Mouse (Mus musculus) bone marrow macrophage, adult 2 months (primary cell): ENCODE data around the gene 1810010H24Rik. TPM values are rescaled to one million over a fixed set of nuclear protein-coding genes. Genes with fewer than 3 reads are reported as not detected.
"Not testable (repeated sequence)": the region's sequence is repeated elsewhere in the genome, so short reads cannot be mapped to it uniquely, and the experiment has no call there.

Experiments
- H3K27ac ChIP-seq: 2 replicates; pipeline ENCODE4 v1.5.1; 2012; ENCODE audit warnings: low read depth, low read length; ENCODE audit not compliant: insufficient read depth
- H3K4me1 ChIP-seq: 2 replicates; pipeline ENCODE4 v1.6.1; 2012; ENCODE audit warnings: low read length; ENCODE audit not compliant: control insufficient read depth, insufficient read depth
- H3K4me3 ChIP-seq: 2 replicates; pipeline ENCODE4 v1.5.1; 2012; ENCODE audit warnings: mild to moderate bottlenecking, low read length, moderate library complexity; ENCODE audit not compliant: insufficient read depth
- CTCF ChIP-seq: IDR thresholded peaks from 2 replicates; pipeline ENCODE4 v1.5.1; 2012; ENCODE audit warnings: low read depth, mild to moderate bottlenecking, low read length, moderate library complexity
- POLR2A ChIP-seq: IDR thresholded peaks from 2 replicates; pipeline ENCODE4 v1.6.1; 2012; ENCODE audit warnings: mild to moderate bottlenecking, low read depth, low read length, borderline replicate concordance
- polyA plus RNA-seq: library from polyadenylated mRNA; stranded (reverse); fragments of >200 nt; gene quantifications from 2 replicates; pipeline ENCODE4 v1.2.4, GENCODE M21; 2012; ENCODE audit not compliant: missing spikeins, insufficient read depth, insufficient read length

The 1810010H24Rik gene
- polyA plus RNA-seq, 1 experiment: not detected

DNA sequence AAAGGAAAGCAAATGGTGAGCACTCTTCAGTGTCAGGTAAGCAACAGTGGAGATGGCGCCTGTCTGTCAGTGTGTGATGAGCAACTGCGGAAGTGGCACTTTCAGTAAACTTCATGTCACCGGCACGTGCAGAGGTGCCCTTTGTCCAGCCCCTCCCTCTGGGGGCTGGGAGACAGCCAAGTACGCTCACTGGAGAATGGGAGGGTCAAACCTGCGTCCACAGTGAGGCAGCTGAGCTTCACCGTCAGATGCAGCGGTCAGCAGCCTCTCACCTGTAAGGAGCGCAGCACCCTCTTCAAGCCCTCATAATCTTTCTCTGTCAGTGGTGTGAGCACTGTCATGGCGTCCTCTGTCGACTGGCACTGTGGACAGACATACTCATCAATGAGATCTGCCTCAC is 17.9 kb downstream of the 1810010H24Rik start:
- no peaks in the 10 kb centered on the region for H3K4me1 ChIP-seq
- H3K27ac ChIP-seq: no peak overlapping the region
- TF ChIP-seq POLR2A (no peak), CTCF (no peak)
- H3K4me3 ChIP-seq: no peak overlapping the region

DNA sequence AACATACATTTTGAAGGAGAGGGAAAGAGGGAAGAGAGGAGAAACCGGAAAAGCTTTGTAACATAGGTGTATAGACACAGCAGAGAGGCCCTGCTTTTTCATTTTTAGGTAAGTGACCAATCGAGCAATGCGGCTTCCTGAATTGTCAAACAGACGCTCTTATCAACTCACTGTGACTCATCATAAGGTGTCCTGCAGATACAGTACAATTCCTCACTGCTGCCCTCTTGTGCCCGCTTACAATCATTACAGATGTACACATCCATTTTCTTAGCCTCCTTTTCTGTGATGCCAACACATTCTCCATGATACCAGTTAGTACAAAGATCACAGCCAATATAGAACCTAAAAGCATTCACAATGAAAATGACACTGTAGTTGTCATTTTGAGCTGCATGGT is 18.8 kb downstream of the 1810010H24Rik start:
- H3K4me1 ChIP-seq: no peaks in the 10 kb centered on the region
- H3K4me3 ChIP-seq: no peak overlapping the region
- no peak overlapping the region for H3K27ac ChIP-seq
- TF ChIP-seq POLR2A (no peak), CTCF (no peak)

DNA sequence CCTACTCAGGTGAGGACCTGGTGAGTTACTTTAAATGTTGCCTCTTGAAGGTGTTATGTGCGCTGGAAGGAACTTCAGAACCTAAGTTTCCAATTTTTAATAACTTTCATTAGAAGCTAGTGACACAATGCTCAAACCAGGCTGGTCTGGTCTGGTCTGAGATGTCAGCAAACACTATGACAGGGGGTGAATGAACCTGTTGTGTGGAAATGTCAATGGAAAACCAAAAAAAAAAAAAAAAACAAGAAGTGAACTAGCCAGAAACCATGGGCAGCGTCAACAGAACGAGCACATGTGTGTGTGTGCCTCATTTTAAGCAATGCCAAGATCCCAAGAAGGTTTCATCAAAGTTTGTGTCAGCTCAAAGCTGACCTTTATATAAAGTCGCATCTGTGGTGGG is 20.1 kb downstream of the 1810010H24Rik start:
- Histone ChIP-seq H3K27ac (no peak overlapping the region), H3K4me1 (no peaks in the 10 kb centered on the region), H3K4me3 (no peak overlapping the region)
- no peak for TF ChIP-seq POLR2A
- TF ChIP-seq CTCF: no peak

DNA sequence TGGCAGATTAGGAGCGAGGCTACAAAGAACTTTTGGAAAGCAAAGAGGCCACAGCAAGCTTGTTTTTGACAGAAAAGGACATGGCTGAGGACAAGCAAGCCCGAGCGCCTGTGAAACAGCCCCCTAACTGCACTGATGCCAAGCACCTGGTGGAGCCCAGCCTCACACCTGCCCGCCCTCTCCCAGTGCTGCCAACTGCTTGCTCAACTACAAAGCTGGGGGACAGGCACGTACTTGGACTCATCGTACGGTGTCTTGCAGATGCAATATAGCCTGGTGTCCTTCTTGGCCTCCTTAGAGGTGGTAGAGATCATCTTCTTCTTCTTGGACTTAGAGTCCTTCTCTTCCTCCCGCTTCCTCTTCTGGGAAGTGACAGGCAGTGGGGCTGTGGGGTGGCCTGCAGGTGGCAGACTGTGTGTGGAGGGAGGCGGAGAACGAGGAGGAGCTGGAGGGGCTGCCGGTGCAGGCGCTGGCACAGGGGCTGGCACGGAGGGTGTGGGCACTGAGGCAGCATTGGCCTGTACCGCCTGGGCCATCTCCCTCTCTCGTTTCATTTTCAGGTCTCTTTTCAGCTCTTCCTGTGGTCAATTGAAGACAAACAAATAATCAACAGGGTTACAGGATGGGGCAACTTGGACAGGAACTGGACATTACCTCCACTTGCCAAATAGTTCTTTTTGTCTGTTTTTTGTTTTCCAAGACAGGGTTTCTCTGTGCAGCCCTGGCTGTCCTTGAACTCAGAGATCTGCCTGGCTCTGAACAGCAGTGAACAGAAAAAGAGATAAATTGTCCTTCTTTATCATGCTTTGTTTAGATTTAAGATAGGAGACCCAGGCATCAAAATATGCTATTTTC is 21.5 kb downstream of the 1810010H24Rik start:
- H3K4me3 ChIP-seq: no peak overlapping the region
- no peak for TF ChIP-seq POLR2A
- no peak for TF ChIP-seq CTCF
- H3K27ac ChIP-seq: no peak overlapping the region
- H3K4me1 ChIP-seq: no peaks in the 10 kb centered on the region

DNA sequence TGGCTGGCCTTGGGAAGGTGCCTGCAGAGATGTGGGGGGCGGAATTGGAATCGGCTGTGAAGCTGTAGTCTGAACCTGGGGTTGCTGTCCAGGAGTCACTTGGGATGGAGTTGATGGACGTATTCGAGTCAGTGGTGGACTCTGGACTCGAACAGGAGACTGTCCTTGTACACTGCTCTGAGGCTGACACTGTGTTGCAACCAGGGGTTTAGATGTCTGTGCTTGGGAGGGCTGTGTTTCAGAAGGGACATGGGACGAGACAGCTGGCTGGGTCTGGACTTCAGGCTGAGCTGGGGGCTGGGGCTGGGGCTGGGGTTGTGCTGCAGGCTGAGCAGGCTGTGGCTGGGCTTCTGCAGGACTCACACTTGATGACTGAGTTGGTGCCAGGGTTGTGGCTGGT is 29.4 kb downstream of the 1810010H24Rik start:
- H3K27ac ChIP-seq: no peak overlapping the region
- TF ChIP-seq CTCF (no peak), POLR2A (no peak)
- H3K4me1 ChIP-seq: no peaks in the 10 kb centered on the region
- H3K4me3 ChIP-seq: no peak overlapping the region

DNA sequence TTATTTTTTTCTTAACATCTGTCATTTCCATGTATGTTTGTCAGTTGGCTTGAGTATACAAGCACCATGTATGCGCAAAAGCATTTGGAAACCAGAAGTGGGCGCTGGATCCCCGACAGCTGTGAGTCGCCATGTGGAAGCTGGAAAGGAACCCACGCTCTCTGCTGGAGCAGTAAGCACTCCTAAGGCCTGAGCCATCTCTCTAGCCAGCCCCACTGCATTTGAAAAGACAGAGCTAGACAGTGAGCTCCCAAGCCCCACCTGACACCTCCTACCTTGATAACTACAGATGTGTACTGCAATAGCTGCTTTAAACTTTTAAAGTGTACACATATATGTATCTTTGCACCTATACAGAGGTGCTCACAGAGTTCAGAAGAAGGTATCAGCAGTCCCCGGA is 31.9 kb downstream of the 1810010H24Rik start:
- Histone ChIP-seq H3K4me3 (no peak overlapping the region), H3K4me1 (no peaks in the 10 kb centered on the region), H3K27ac (no peak overlapping the region)
- no peak for TF ChIP-seq CTCF
- TF ChIP-seq POLR2A: no peak

DNA sequence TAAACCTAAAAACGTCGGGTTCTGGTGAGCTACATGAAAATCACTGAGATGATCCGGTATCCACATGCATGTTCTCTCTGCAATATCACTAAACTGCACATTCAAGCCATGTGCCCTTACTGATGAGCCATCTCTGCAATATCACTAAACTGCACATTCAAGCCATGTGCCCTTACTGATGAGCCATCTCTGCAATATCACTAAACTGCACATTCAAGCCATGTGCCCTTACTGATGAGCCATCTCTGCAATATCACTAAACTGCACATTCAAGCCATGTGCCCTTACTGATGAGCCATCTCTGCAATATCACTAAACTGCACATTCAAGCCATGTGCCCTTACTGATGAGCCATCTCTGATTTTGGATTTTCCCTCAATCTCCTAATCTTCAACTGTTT is 34.2 kb downstream of the 1810010H24Rik start:
- not testable (repeated sequence) for H3K27ac ChIP-seq, H3K4me1 ChIP-seq, H3K4me3 ChIP-seq

DNA sequence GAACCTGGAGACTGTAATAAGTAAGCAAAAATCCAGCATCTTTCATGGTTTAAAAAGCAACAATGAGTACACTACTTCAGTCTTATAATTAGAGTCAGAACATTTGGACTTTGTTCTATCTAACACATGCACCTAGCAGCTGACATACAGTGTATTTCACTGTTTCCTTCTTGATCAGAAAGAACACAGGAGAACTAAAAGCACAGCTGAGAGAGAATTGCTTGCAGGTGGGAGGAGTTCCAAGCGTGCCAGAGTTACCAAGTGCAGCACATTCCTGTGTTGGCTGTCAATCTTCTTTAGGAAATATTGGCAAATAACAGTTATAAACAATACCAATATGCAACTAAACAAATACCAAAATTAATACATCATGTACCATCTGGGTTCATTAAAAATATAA is 35.5 kb downstream of the 1810010H24Rik start:
- Histone ChIP-seq H3K27ac (no peak overlapping the region), H3K4me3 (no peak overlapping the region), H3K4me1 (no peaks in the 10 kb centered on the region)
- TF ChIP-seq CTCF: no peak
- no peak for TF ChIP-seq POLR2A

DNA sequence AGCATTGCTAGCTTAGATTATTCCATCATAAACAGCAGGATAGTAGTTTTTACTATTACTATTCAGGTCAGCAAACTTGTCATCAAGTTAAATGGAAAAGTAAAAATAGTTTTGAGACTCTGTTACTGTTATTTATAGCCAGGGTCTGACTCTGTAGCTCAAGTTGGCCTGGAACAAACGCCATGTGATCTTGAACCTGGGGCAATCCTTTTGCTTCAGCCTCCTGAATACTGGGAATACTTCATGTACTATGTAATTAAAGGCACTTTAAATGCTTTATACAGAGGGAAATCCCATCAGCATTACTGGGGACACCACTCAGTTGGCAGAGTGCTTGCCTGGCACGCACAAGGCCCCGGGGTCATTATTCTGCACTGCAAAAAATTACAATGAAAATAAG is 37.6 kb downstream of the 1810010H24Rik start:
- Histone ChIP-seq H3K4me1 (no peaks in the 10 kb centered on the region), H3K4me3 (no peak overlapping the region), H3K27ac (no peak overlapping the region)
- no peak for TF ChIP-seq CTCF

DNA sequence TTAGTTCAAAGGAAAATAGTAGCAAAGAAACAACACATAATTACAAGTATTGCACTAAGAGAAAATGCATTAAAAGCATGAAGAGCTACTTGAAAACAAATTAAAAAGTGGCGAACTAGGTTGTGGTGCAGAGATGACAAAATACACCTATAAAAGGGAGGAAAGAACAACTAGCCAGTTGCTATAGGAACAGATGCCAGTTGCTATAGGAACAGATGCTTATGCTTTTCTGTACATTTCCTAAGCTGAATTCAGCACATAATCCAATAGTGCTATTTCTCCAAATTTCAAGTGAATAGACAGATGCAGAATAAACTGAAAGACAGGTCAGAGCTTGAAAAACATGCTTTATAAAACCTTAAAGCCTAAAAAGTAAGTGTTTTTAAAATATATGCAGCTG is 39.1 kb downstream of the 1810010H24Rik start:
- Histone ChIP-seq H3K27ac (no peak overlapping the region), H3K4me3 (no peak overlapping the region), H3K4me1 (peaks cover 1% of the 10 kb centered on the region)
- TF ChIP-seq CTCF (no peak), POLR2A (no peak)

DNA sequence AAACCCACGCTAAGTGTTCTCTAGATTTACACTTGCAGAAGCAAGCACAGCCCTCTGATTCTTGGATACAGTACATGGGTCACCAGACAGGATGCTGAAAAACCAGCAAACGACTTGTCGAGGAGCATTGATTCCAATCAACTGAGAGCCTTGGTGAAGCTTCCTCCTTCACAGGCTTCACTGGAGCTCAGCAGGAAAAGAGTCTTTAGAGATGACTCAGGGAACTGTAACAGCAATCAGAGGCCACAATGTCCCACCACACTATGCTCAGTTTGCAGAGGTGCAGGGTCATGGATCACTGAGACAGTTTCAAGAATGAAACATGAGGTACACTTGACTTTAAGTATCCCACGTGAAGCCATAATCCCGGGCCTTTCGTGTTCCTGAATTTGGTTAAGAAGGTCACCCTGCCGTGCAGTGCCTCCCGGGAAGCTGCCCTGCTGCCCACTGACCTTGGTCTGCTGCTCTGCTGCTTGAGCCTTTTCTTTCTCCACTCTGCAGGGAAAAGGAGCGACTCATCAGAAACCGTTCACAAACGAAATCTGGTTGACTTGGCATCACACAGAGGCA is 39.8 kb downstream of the 1810010H24Rik start:
- Histone ChIP-seq H3K4me1 (peaks cover 6% of the 10 kb centered on the region), H3K27ac (no peak overlapping the region), H3K4me3 (no peak overlapping the region)
- TF ChIP-seq CTCF: no peak

Other genes with a start within 250 kb of the 1810010H24Rik start
- gene Polg2, start 246.1 kb upstream of the 1810010H24Rik start, polyA plus RNA-seq: 8.9 and 11.4 TPM in 2 replicates
- 1,156 and 1,201 TPM in 2 replicates for gene Ddx5, start 236.5 kb upstream of the 1810010H24Rik start, polyA plus RNA-seq
- gene Cep95, start 236.4 kb upstream of the 1810010H24Rik start, polyA plus RNA-seq: 24.4 and 26.6 TPM in 2 replicates
- gene Smurf2, start 105.0 kb upstream of the 1810010H24Rik start, polyA plus RNA-seq: 18.6 and 21.3 TPM in 2 replicates
- 72.2 and 79.5 TPM in 2 replicates for gene Kpna2, start 26.1 kb upstream of the 1810010H24Rik start, polyA plus RNA-seq
- 38.2 and 39.4 TPM in 2 replicates for gene Bptf, start 106.4 kb downstream of the 1810010H24Rik start, polyA plus RNA-seq
- gene Nol11, start 163.7 kb downstream of the 1810010H24Rik start, polyA plus RNA-seq: 18.4 and 24.1 TPM in 2 replicates